In the genomic region with DNA sequence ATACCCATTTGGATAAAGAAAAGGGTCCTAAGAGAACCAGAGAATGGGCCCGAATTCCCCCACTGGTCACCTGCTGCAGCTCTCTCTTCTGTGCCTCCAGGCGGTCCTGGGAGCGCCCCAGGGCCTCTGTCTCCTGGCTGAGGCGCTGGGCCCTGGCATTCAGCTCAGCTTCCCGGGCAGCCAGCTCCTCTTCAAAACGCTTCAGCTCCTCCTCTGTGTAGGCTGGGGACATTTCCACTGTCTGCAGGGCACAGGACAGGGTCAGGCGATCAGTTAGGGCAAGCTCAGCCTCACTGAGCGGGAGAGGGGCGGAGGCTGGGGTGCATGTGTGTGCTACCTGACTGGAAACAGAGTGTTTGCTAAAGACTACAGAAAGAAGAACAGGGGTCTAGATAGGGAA, we compare ENCODE assay signal across 23 mouse cellular contexts. TPM values are rescaled to one million over a fixed set of nuclear protein-coding genes. Genes with fewer than 3 reads are reported as not detected.
DNase-seq lines count a peak whose midpoint lies in the region; ATAC-seq and TF ChIP-seq lines count a peak whose summit lies in the region.
"Had no signal": no experiment of that assay in that cellular context is flagged by ENCODE, and none has a peak within 500 bp of the region (broad histone marks: within the 10 kb centered on the region; RNA-seq: fewer than 3 reads in every experiment).

No protein-coding gene starts in this region.

- H3K4me3 ChIP-seq in embryonic facial prominence, embryonic 13.5 days = no peak overlapping the region
- H3K4me3 ChIP-seq in embryonic facial prominence, embryonic 10.5 days = no peak overlapping the region
- no peak overlapping the region for H3K4me3 ChIP-seq in heart, adult 2 months
- H3K4me3 ChIP-seq in liver, embryonic 11.5 days (ENCODE audit: low read depth, low read length) = no peak overlapping the region
- no peak overlapping the region for H3K4me3 ChIP-seq in hindbrain, embryonic 16.5 days (ENCODE audit: low read length)
- H3K4me3 ChIP-seq: forebrain, embryonic 15.5 days; heart, embryonic 13.5 days; hindbrain, embryonic 15.5 days had no signal

- no peak overlapping the region for H3K27ac ChIP-seq in embryonic facial prominence, embryonic 13.5 days
- H3K27ac ChIP-seq in embryonic facial prominence, embryonic 10.5 days (replicated peaks) = no peak overlapping the region
- H3K27ac ChIP-seq in heart, adult 2 months = peak overlapping the region; percentile 82
- H3K27ac ChIP-seq in liver, embryonic 11.5 days (ENCODE audit: low read depth, low read length) = peak overlapping the region; percentile 55; the same call in 1 of the 2 replicates
- no peak overlapping the region for H3K27ac ChIP-seq in hindbrain, embryonic 16.5 days (ENCODE audit: low read depth, low read length)
- H3K27ac ChIP-seq: forebrain, embryonic 15.5 days; heart, embryonic 13.5 days; hindbrain, embryonic 15.5 days had no signal

- no peaks in the 10 kb centered on the region for H3K9me3 ChIP-seq in embryonic facial prominence, embryonic 13.5 days
- no peaks in the 10 kb centered on the region for H3K9me3 ChIP-seq in embryonic facial prominence, embryonic 10.5 days
- H3K9me3 ChIP-seq in liver, embryonic 11.5 days (ENCODE audit: control insufficient read depth, low read length) = no peaks in the 10 kb centered on the region
- H3K9me3 ChIP-seq in hindbrain, embryonic 16.5 days (ENCODE audit: control insufficient read depth, low read length) = no peaks in the 10 kb centered on the region
- H3K9me3 ChIP-seq: forebrain, embryonic 15.5 days; heart, embryonic 13.5 days; hindbrain, embryonic 15.5 days had no signal

- no peaks in the 10 kb centered on the region for H3K79me2 ChIP-seq in heart, adult 2 months (replicated peaks; ENCODE audit: control insufficient read depth, insufficient read depth, low read length)

- 0 out of 2 replicates have a peak overlapping the region, but pooled peaks have one; percentile 32 for H3K9ac ChIP-seq in embryonic facial prominence, embryonic 13.5 days
- H3K9ac ChIP-seq in heart, adult 2 months (ENCODE audit: low read depth, low read length) = no peak overlapping the region
- H3K9ac ChIP-seq in liver, embryonic 11.5 days (ENCODE audit: low read depth, low read length) = no peak overlapping the region
- no peak overlapping the region for H3K9ac ChIP-seq in hindbrain, embryonic 16.5 days (ENCODE audit: low read depth, low read length)
- H3K9ac ChIP-seq: forebrain, embryonic 15.5 days; heart, embryonic 13.5 days; hindbrain, embryonic 15.5 days had no signal

- no peak for TF ChIP-seq EP300 in heart, adult 2 months (IDR thresholded peaks at IDR 0.05; ENCODE audit: insufficient read depth, low read depth, low read length)

- no peak for DNase-seq in embryonic facial prominence, embryonic 10.5 days (ENCODE audit: low spot score)
- DNase-seq in heart, adult 2 months = peak; percentile 46 to 59
- no peak for DNase-seq in heart, postnatal 25 days (ENCODE audit: low spot score)
- DNase-seq in liver, embryonic 11.5 days (ENCODE audit: low spot score) = no peak
- DNase-seq in liver = no peak
- DNase-seq: adrenal gland, postnatal 14 days; cerebellum, adult 9-10 months; gastrocnemius, postnatal 14 days; kidney, adult 8-10 months had no signal

- H3K4me2 ChIP-seq in embryonic facial prominence, embryonic 13.5 days = no peak overlapping the region
- H3K4me2 ChIP-seq in liver, embryonic 11.5 days = no peak overlapping the region
- no peak overlapping the region for H3K4me2 ChIP-seq in hindbrain, embryonic 16.5 days (ENCODE audit: low read length)
- H3K4me2 ChIP-seq: forebrain, embryonic 15.5 days; heart, embryonic 13.5 days; hindbrain, embryonic 15.5 days had no signal

- peaks cover 78% of the 10 kb centered on the region for H3K36me3 ChIP-seq in embryonic facial prominence, embryonic 13.5 days
- peaks cover 79% of the 10 kb centered on the region for H3K36me3 ChIP-seq in embryonic facial prominence, embryonic 10.5 days (replicated peaks)
- no peaks in the 10 kb centered on the region for H3K36me3 ChIP-seq in heart, adult 2 months (ENCODE audit: control insufficient read depth, insufficient read depth, low read length)
- H3K36me3 ChIP-seq in liver, embryonic 11.5 days (ENCODE audit: control insufficient read depth, insufficient read depth, low read length) = peaks cover 36% of the 10 kb centered on the region
- peaks cover 29% of the 10 kb centered on the region for H3K36me3 ChIP-seq in hindbrain, embryonic 16.5 days (ENCODE audit: control insufficient read depth, insufficient read depth, low read length)

- WGBS in embryonic facial prominence, embryonic 13.5 days = 82% methylated on average over 9 of the region's 9 CpGs
- WGBS in embryonic facial prominence, embryonic 10.5 days = 83% methylated on average over 9 of the region's 9 CpGs
- WGBS in heart, adult 2 months = 68% methylated on average over 9 of the region's 9 CpGs
- WGBS in liver, embryonic 11.5 days = 84% methylated on average over 9 of the region's 9 CpGs
- 86% methylated on average over 9 of the region's 9 CpGs for WGBS in hindbrain, embryonic 16.5 days

- no peak for TF ChIP-seq POLR2A in heart, adult 2 months (IDR thresholded peaks at IDR 0.05; ENCODE audit: insufficient read depth, low read depth, low read length)

- ATAC-seq in embryonic facial prominence, embryonic 13.5 days (ENCODE audit: insufficient number of reproducible peaks, insufficient read depth, low FRiP score, low TSS enrichment, low read depth) = no peak
- ATAC-seq in liver, embryonic 11.5 days (replicated peaks; ENCODE audit: low FRiP score) = no peak
- no peak for ATAC-seq in hindbrain, embryonic 16.5 days
- ATAC-seq: activated CD4-positive, CD25-positive, alpha-beta regulatory T cell, adult 4 months; forebrain, embryonic 15.5 days; inflammation-experienced regulatory T-cells, adult 6 months; intestine, postnatal 0 days; Patski had no signal

- H3K4me1 ChIP-seq in embryonic facial prominence, embryonic 13.5 days = peaks cover 12% of the 10 kb centered on the region
- peaks cover 23% of the 10 kb centered on the region for H3K4me1 ChIP-seq in embryonic facial prominence, embryonic 10.5 days
- peaks cover 2% of the 10 kb centered on the region for H3K4me1 ChIP-seq in heart, adult 2 months (ENCODE audit: control insufficient read depth, insufficient read depth, low read length)
- peaks cover 19% of the 10 kb centered on the region for H3K4me1 ChIP-seq in liver, embryonic 11.5 days (replicated peaks; ENCODE audit: control insufficient read depth, insufficient read depth, low read length)
- H3K4me1 ChIP-seq in hindbrain, embryonic 16.5 days (ENCODE audit: control insufficient read depth, insufficient read depth, low read depth, low read length) = peaks cover 2% of the 10 kb centered on the region
- H3K4me1 ChIP-seq: forebrain, embryonic 15.5 days had no signal

- no peaks in the 10 kb centered on the region for H3K27me3 ChIP-seq in embryonic facial prominence, embryonic 13.5 days
- no peaks in the 10 kb centered on the region for H3K27me3 ChIP-seq in embryonic facial prominence, embryonic 10.5 days (replicated peaks; ENCODE audit: low read depth, poor library complexity, severe bottlenecking)
- no peaks in the 10 kb centered on the region for H3K27me3 ChIP-seq in heart, adult 2 months (ENCODE audit: control insufficient read depth, insufficient read depth, low read length)
- no peaks in the 10 kb centered on the region for H3K27me3 ChIP-seq in liver, embryonic 11.5 days (replicated peaks; ENCODE audit: control insufficient read depth, insufficient read depth, low read length)
- no peaks in the 10 kb centered on the region for H3K27me3 ChIP-seq in hindbrain, embryonic 16.5 days (replicated peaks; ENCODE audit: control insufficient read depth, insufficient read depth, low read length)
- H3K27me3 ChIP-seq: forebrain, embryonic 15.5 days; heart, embryonic 13.5 days; hindbrain, embryonic 15.5 days; Patski had no signal

- intact Hi-C loops in heart, adult 2 months (cut with DNase I) = loop anchor here (2.0 kb wide), 1 partner anchor 14 kb away; no protein-coding TSS in a partner anchor
- intact Hi-C loops in heart, postnatal 25 days (cut with DNase I) = no loop called here

- no peak for TF ChIP-seq CTCF in heart, adult 2 months (IDR thresholded peaks at IDR 0.05)

RNA-seq across cellular contexts. Expression of gene Dhdh, which starts 5.9 kb away (rescaled TPM):
- polyA plus RNA-seq in embryonic facial prominence, embryonic 13.5 days (2015; fragmentation: Nextera tagmentation; extraction: Ambion mirVana) = 4.5 TPM in 2 replicates
- polyA plus RNA-seq in embryonic facial prominence, embryonic 10.5 days (2016; fragmentation: Nextera tagmentation; extraction: Ambion mirVana) = 5.7 and 7.4 TPM in 2 replicates
- total RNA-seq in heart, adult 2 months (2021) = 1 to 10 TPM; 8.2 to 8.9 TPM
- polyA plus RNA-seq in heart, adult 2 months (2012; rRNA removed) = 6.4 and 10.1 TPM in 2 replicates
- 1 to 10 TPM; 5.9 to 6.7 TPM for total RNA-seq in heart, postnatal 25 days (2021)
- polyA plus RNA-seq in liver, embryonic 11.5 days (2014; fragmentation: Nextera tagmentation; extraction: Ambion mirVana) = 4.9 and 5.8 TPM in 2 replicates
- polyA plus RNA-seq in hindbrain, embryonic 16.5 days (2015; fragmentation: Nextera tagmentation; extraction: Ambion mirVana) = 4.0 and 4.3 TPM in 2 replicates

RNA-seq across cellular contexts. Expression of gene Gm45808, which starts 7.9 kb away (rescaled TPM):
- not detected in 2 replicates for polyA plus RNA-seq in embryonic facial prominence, embryonic 13.5 days (2015; fragmentation: Nextera tagmentation; extraction: Ambion mirVana)
- polyA plus RNA-seq in embryonic facial prominence, embryonic 10.5 days (2016; fragmentation: Nextera tagmentation; extraction: Ambion mirVana) = not detected in 2 replicates
- total RNA-seq in heart, adult 2 months (2021) = 1 to 10 TPM; 4.8 to 8.1 TPM
- 1.6 and 2.5 TPM in 2 replicates for polyA plus RNA-seq in heart, adult 2 months (2012; rRNA removed)
- total RNA-seq in heart, postnatal 25 days (2021) = 1 to 10 TPM; 4.0 to 5.1 TPM
- not detected in 2 replicates for polyA plus RNA-seq in liver, embryonic 11.5 days (2014; fragmentation: Nextera tagmentation; extraction: Ambion mirVana)
- not detected in 2 replicates for polyA plus RNA-seq in hindbrain, embryonic 16.5 days (2015; fragmentation: Nextera tagmentation; extraction: Ambion mirVana)
- total RNA-seq: MEL had no signal
- polyA plus RNA-seq: activated CD4-positive, CD25-positive, alpha-beta regulatory T cell, adult 4 months; embryonic facial prominence, embryonic 11.5 days; forebrain, embryonic 11.5 days; forebrain, embryonic 15.5 days; heart, embryonic 13.5 days; hindbrain, embryonic 11.5 days; hindbrain, embryonic 15.5 days; inflammation-experienced regulatory T-cells, adult 6 months; intestine, postnatal 0 days; kidney, embryonic 16.5 days; Patski had no signal

RNA-seq across cellular contexts. Expression of gene Tulp2, which starts 12.9 kb away (rescaled TPM):
- polyA plus RNA-seq in embryonic facial prominence, embryonic 13.5 days (2015; fragmentation: Nextera tagmentation; extraction: Ambion mirVana) = 0.59 and 1.2 TPM in 2 replicates
- 0.93 and 1.4 TPM in 2 replicates for polyA plus RNA-seq in embryonic facial prominence, embryonic 10.5 days (2016; fragmentation: Nextera tagmentation; extraction: Ambion mirVana)
- not detected for total RNA-seq in heart, adult 2 months (2021)
- polyA plus RNA-seq in heart, adult 2 months (2012; rRNA removed) = 0.20 and 0.27 TPM in 2 replicates
- total RNA-seq in heart, postnatal 25 days (2021) = not detected
- 2.3 and 3.2 TPM in 2 replicates for polyA plus RNA-seq in liver, embryonic 11.5 days (2014; fragmentation: Nextera tagmentation; extraction: Ambion mirVana)
- 0.20 and 0.30 TPM in 2 replicates for polyA plus RNA-seq in hindbrain, embryonic 16.5 days (2015; fragmentation: Nextera tagmentation; extraction: Ambion mirVana)
- total RNA-seq: gastrocnemius, postnatal 14 days had no signal

RNA-seq across cellular contexts. Expression of gene Nucb1, which starts 15.7 kb away (rescaled TPM):
- 198 and 206 TPM in 2 replicates for polyA plus RNA-seq in embryonic facial prominence, embryonic 13.5 days (2015; fragmentation: Nextera tagmentation; extraction: Ambion mirVana)
- 115 and 123 TPM in 2 replicates for polyA plus RNA-seq in embryonic facial prominence, embryonic 10.5 days (2016; fragmentation: Nextera tagmentation; extraction: Ambion mirVana)
- 100 to 1,000 TPM; 132 to 152 TPM for total RNA-seq in heart, adult 2 months (2021)
- polyA plus RNA-seq in heart, adult 2 months (2012; rRNA removed) = 158 and 177 TPM in 2 replicates
- 100 to 1,000 TPM; 126 to 129 TPM for total RNA-seq in heart, postnatal 25 days (2021)
- polyA plus RNA-seq in liver, embryonic 11.5 days (2014; fragmentation: Nextera tagmentation; extraction: Ambion mirVana) = 149 and 153 TPM in 2 replicates
- polyA plus RNA-seq in hindbrain, embryonic 16.5 days (2015; fragmentation: Nextera tagmentation; extraction: Ambion mirVana) = 141 and 151 TPM in 2 replicates

RNA-seq across cellular contexts. Expression of gene Bax, which starts 27.9 kb away (rescaled TPM):
- polyA plus RNA-seq in embryonic facial prominence, embryonic 13.5 days (2015; fragmentation: Nextera tagmentation; extraction: Ambion mirVana) = 154 and 190 TPM in 2 replicates
- polyA plus RNA-seq in embryonic facial prominence, embryonic 10.5 days (2016; fragmentation: Nextera tagmentation; extraction: Ambion mirVana) = 243 and 247 TPM in 2 replicates
- 10 to 100 TPM; 21.9 to 25.9 TPM for total RNA-seq in heart, adult 2 months (2021)
- polyA plus RNA-seq in heart, adult 2 months (2012; rRNA removed) = 46.6 and 47.2 TPM in 2 replicates
- 10 to 100 TPM; 24.7 to 26.7 TPM for total RNA-seq in heart, postnatal 25 days (2021)
- polyA plus RNA-seq in liver, embryonic 11.5 days (2014; fragmentation: Nextera tagmentation; extraction: Ambion mirVana) = 190 and 212 TPM in 2 replicates
- 226 and 242 TPM in 2 replicates for polyA plus RNA-seq in hindbrain, embryonic 16.5 days (2015; fragmentation: Nextera tagmentation; extraction: Ambion mirVana)

Comparison
In these comparisons a context has a peak if more than half of its experiments do, and no peak if none do; other contexts are left out.
1. DNase-seq: peak in heart, adult 2 months (2 of 2); none in embryonic facial prominence, embryonic 10.5 days (single experiment), heart, postnatal 25 days (single experiment), liver, embryonic 11.5 days (single experiment) and liver (single experiment).
2. H3K27ac ChIP-seq: peak in heart, adult 2 months (single experiment) and liver, embryonic 11.5 days (single experiment); none in embryonic facial prominence, embryonic 13.5 days (single experiment), embryonic facial prominence, embryonic 10.5 days (single experiment) and hindbrain, embryonic 16.5 days (single experiment).